Mouse (Mus musculus) ovary, postnatal 14 days (tissue): ENCODE data around the gene Fam189a2.
A peak's percentile ranks its signal among the peaks of the same experiment; 100 is the strongest.

Source experiments
- DNase-seq: peaks from one replicate; pipeline ENCODE4 v3.0.0; 2022; ENCODE audit warnings: low spot score

The Fam189a2 gene

GRCm38 (mm10) chr19:24030871-24031556 lies at the start of gene Fam189a2:
Gene Fam189a2 (minus strand): TSS chr19:24031019.
- DNase-seq, result no peak

GRCm38 (mm10) chr19:24077658-24078057 lies 46.8 kb upstream of the Fam189a2 start:
- no peak for DNase-seq

GRCm38 (mm10) chr19:24076536-24076935 lies 45.7 kb upstream of the Fam189a2 start:
- DNase-seq, result no peak

GRCm38 (mm10) chr19:24075927-24076326 lies 45.1 kb upstream of the Fam189a2 start:
- no peak for DNase-seq

GRCm38 (mm10) chr19:24073155-24073554 lies 42.3 kb upstream of the Fam189a2 start:
- DNase-seq, result no peak

GRCm38 (mm10) chr19:24064348-24064895 lies 33.6 kb upstream of the Fam189a2 start:
- no peak for DNase-seq

- DNase-seq, result no peak
These were observed 32.8 kb upstream of the Fam189a2 start for GRCm38 (mm10) chr19:24063585-24063984.

- no peak for DNase-seq
These were observed 28.0 kb upstream of the Fam189a2 start for GRCm38 (mm10) chr19:24058851-24059250.

- DNase-seq, result no peak
These were observed 27.2 kb upstream of the Fam189a2 start for GRCm38 (mm10) chr19:24058021-24058420.

GRCm38 (mm10) chr19:24056880-24057279 lies 26.1 kb upstream of the Fam189a2 start:
- no peak for DNase-seq

GRCm38 (mm10) chr19:24054904-24055303 lies 24.1 kb upstream of the Fam189a2 start:
- peak; percentile 31 for DNase-seq

- DNase-seq, result no peak
These were observed 23.4 kb upstream of the Fam189a2 start for GRCm38 (mm10) chr19:24054265-24054664.

- DNase-seq, result no peak
These were observed 19.7 kb upstream of the Fam189a2 start for GRCm38 (mm10) chr19:24050514-24050913.

GRCm38 (mm10) chr19:24049329-24049728 lies 18.5 kb upstream of the Fam189a2 start:
- DNase-seq, result no peak

GRCm38 (mm10) chr19:24046395-24046993 lies 15.7 kb upstream of the Fam189a2 start:
- no peak for DNase-seq

- DNase-seq, result no peak
These were observed 11.6 kb upstream of the Fam189a2 start for GRCm38 (mm10) chr19:24042387-24042786.

GRCm38 (mm10) chr19:24039061-24039853 lies 8.4 kb upstream of the Fam189a2 start:
- no peak for DNase-seq

- DNase-seq, result no peak
These were observed 3.5 kb upstream of the Fam189a2 start for GRCm38 (mm10) chr19:24034367-24034766.

GRCm38 (mm10) chr19:24032654-24033236 lies 1.9 kb upstream of the Fam189a2 start:
- no peak for DNase-seq

- DNase-seq, result no peak
These were observed 328 bp downstream of the Fam189a2 start for GRCm38 (mm10) chr19:24030511-24030870.

GRCm38 (mm10) chr19:24029616-24030510 lies 956 bp downstream of the Fam189a2 start:
- DNase-seq, result no peak
